Mouse (Mus musculus) myocyte (in vitro differentiated cells): Measurements from ENCODE around the gene Adipor2. TPM values are rescaled to one million over a fixed set of nuclear protein-coding genes. Genes with fewer than 3 reads are reported as not detected.

Source experiments
- H3K27me3 ChIP-seq: one replicate; pipeline ENCODE4 v1.6.1; 2011; ENCODE audit not compliant: control insufficient read depth, insufficient read depth, insufficient read length
- H3K36me3 ChIP-seq: one replicate; pipeline ENCODE4 v1.6.1; 2011; ENCODE audit not compliant: control insufficient read depth, insufficient read depth
- H3K4me2 ChIP-seq: one replicate; pipeline ENCODE4 v1.6.1; 2011; ENCODE audit warnings: low read depth, control low read depth
- H3K4me3 ChIP-seq: one replicate; pipeline ENCODE4 v1.5.1; 2011; ENCODE audit warnings: mild to moderate bottlenecking, control low read depth, moderate library complexity
- H3K79me2 ChIP-seq: one replicate; pipeline ENCODE4 v1.6.1; 2011; ENCODE audit not compliant: control insufficient read depth, insufficient read depth
- H3ac ChIP-seq: one replicate; pipeline ENCODE4 v1.6.1; 2011; ENCODE audit not compliant: control insufficient read depth, insufficient read length
- CEBPB ChIP-seq: IDR thresholded peaks from 2 replicates; pipeline ENCODE4 v1.6.1; 2011; ENCODE audit warnings: mild to moderate bottlenecking, moderate library complexity; ENCODE audit not compliant: poor library complexity, insufficient read depth, severe bottlenecking
- E2F4 ChIP-seq: IDR thresholded peaks from one replicate; pipeline ENCODE4 v1.6.1; 2011; ENCODE audit warnings: mild to moderate bottlenecking, control low read depth, moderate library complexity; ENCODE audit not compliant: insufficient read depth
- MAX ChIP-seq: IDR thresholded peaks from one replicate; pipeline ENCODE4 v1.6.1; 2011; ENCODE audit warnings: low read depth, mild to moderate bottlenecking, control low read depth
- MYOD1 ChIP-seq, 3 experiments: IDR thresholded peaks; one replicate each; pipeline ENCODE4 v1.6.1; 2011; ENCODE audit warnings: control low read depth in 2 of 3, low read depth in 2 of 3, mild to moderate bottlenecking in 2 of 3, moderate library complexity in 1 of 3; ENCODE audit not compliant: insufficient read length in 2 of 3, control insufficient read depth in 1 of 3
- MYOG ChIP-seq, 3 experiments: IDR thresholded peaks; one replicate each; pipeline ENCODE4 v1.6.1; 2011; ENCODE audit warnings: control low read depth in 2 of 3, low read depth in 2 of 3, mild to moderate bottlenecking in 2 of 3; ENCODE audit not compliant: insufficient read length in 2 of 3, control insufficient read depth in 1 of 3, insufficient read depth in 1 of 3
- POLR2A ChIP-seq: IDR thresholded peaks from one replicate; pipeline ENCODE4 v1.6.1; 2011; ENCODE audit warnings: low read depth, mild to moderate bottlenecking, control low read depth, moderate library complexity; ENCODE audit not compliant: insufficient read length
- POLR2AphosphoS2 ChIP-seq: IDR thresholded peaks from one replicate; pipeline ENCODE4 v1.6.1; 2011; ENCODE audit warnings: low read depth, control low read depth; ENCODE audit not compliant: insufficient read length
- REST ChIP-seq: IDR thresholded peaks from one replicate; pipeline ENCODE4 v1.6.1; 2011; ENCODE audit warnings: mild to moderate bottlenecking, control low read depth, moderate library complexity; ENCODE audit not compliant: insufficient read depth, insufficient read length
- SRF ChIP-seq: IDR thresholded peaks from one replicate; pipeline ENCODE4 v1.6.1; 2011; ENCODE audit warnings: low read depth; ENCODE audit not compliant: control insufficient read depth, insufficient read length
- TCF12 ChIP-seq: IDR thresholded peaks from one replicate; pipeline ENCODE4 v1.6.1; 2011; ENCODE audit warnings: mild to moderate bottlenecking, control low read depth; ENCODE audit not compliant: poor library complexity, insufficient read depth, severe bottlenecking
- TCF3 ChIP-seq: IDR thresholded peaks from one replicate; pipeline ENCODE4 v1.6.1; 2011; ENCODE audit warnings: low read depth, control low read depth; ENCODE audit not compliant: insufficient read length
- USF1 ChIP-seq: IDR thresholded peaks from one replicate; pipeline ENCODE4 v1.6.1; 2011; ENCODE audit warnings: low read depth, mild to moderate bottlenecking, control low read depth, moderate library complexity
- polyA plus RNA-seq: library from polyadenylated mRNA; unstranded; fragments of >200 nt; fragmentation: generic; extraction: Trizol; gene quantifications from one replicate; pipeline ENCODE4 v1.2.1, GENCODE M21; 2012; ENCODE audit warnings: missing spikeins

Gene Adipor2
- polyA plus RNA-seq, 1 experiment, result 47.9 TPM

DNA sequence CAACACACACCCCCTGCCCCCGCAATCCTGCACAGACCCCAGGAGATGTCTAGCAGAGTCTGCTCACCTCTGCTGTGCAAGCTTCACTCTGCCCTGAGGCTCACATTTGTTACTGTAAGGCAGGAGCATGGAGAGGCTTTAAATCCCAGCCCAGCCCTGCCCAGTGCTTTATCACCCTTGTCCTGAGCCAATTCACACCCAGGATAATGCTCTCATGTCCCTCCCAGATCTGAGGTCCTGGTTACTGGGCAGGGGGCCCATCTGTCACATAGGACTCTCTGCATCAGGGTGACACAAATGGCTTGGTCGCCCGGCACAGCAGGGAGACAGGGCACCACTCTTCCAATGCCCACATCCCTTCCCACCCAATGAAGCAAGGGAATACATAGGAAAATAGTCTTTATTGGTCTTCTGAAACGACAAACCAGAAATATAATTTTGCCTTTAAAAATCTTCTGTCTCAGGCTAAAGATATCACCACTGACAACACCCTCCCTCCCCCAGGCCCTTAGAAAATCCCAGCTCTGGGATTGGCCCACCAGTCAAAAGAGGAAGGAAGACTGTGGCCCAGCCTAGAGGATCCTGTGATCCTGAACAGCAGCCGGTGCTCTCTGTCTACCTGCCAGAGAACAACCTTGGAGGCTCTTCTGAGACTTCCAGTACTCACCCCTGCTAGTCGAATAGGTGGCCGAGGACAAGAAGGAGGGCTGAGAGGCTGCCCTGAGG lies 102.6 kb downstream of the Adipor2 start:
- Histone ChIP-seq H3ac (no peak overlapping the region), H3K36me3 (no peaks in the 10 kb centered on the region), H3K27me3 (peaks cover 60% of the 10 kb centered on the region), H3K79me2 (no peaks in the 10 kb centered on the region), H3K4me2 (no peak overlapping the region), H3K4me3 (no peak overlapping the region)
- no peak for TF ChIP-seq POLR2AphosphoS2
- TF ChIP-seq MYOG (IDR thresholded peaks at IDR 0.05; ENCODE audit: control insufficient read depth in 1 of 3, insufficient read depth in 1 of 3, insufficient read length in 2 of 3, low read depth in 2 of 3), result no peak
- TF ChIP-seq E2F4, result no peak
- no peak for TF ChIP-seq REST
- TF ChIP-seq USF1, result no peak
- TF ChIP-seq POLR2A, result no peak
- no peak for TF ChIP-seq MYOD1 (IDR thresholded peaks at IDR 0.05; ENCODE audit: control insufficient read depth in 1 of 3, insufficient read length in 2 of 3, low read depth in 2 of 3)
- TF ChIP-seq SRF, result no peak
- no peak for TF ChIP-seq MAX
- no peak for TF ChIP-seq TCF12
- TF ChIP-seq CEBPB, result no peak
- no peak for TF ChIP-seq TCF3

DNA sequence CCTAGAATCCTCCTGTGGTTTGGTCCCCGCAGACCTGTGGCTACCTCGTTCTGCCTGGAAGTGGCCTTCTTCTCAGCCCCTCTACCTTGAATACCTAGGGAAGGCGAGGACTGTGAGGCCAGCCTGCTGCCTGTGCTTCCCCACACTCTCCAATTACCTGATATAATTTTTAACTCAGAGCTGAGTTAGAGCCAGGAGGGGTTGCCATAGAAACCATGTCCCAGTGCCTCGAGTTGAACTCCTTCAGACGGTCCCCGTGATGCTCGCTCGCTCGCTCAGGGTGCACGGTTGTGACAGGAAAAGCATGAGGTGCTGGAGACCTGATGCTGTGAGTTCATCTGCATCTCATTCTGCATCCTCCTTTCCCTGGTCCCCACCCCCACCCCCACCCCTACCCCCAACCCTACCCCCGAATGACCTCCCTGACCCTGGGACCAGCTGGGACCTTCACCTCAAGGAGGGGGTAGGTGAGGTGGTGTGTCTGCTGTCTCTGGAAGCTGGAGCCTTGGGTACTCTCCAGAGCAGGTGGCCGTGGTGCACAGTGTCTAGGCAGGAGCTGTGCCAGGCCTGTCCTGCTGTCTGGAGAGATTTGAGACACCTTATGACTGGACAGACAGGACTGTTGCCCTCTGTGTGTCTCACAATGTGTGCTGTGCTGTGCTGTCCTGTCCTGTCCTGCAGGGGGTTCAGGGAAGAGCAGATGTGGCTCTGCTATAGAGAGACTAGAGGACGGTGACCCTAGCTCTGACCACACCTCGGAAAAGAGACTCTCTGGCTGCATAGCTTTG lies 103.7 kb downstream of the Adipor2 start:
- peaks cover 68% of the 10 kb centered on the region for H3K27me3 ChIP-seq

GRCm38 (mm10) chr6:119313096-119313495 lies 104.4 kb downstream of the Adipor2 start:
- TF ChIP-seq POLR2AphosphoS2 (no peak), TCF3 (no peak), SRF (no peak), REST (no peak), MAX (no peak), CEBPB (no peak), MYOD1 (IDR thresholded peaks at IDR 0.05; ENCODE audit: control insufficient read depth in 1 of 3, insufficient read length in 2 of 3, low read depth in 2 of 3) (no peak), E2F4 (no peak), USF1 (no peak), MYOG (IDR thresholded peaks at IDR 0.05; ENCODE audit: control insufficient read depth in 1 of 3, insufficient read depth in 1 of 3, insufficient read length in 2 of 3, low read depth in 2 of 3) (no peak), TCF12 (no peak), POLR2A (no peak)
- Histone ChIP-seq H3K79me2 (no peaks in the 10 kb centered on the region), H3K4me2 (no peak overlapping the region), H3K36me3 (no peaks in the 10 kb centered on the region), H3ac (no peak overlapping the region), H3K27me3 (peaks cover 73% of the 10 kb centered on the region), H3K4me3 (no peak overlapping the region)

More for the DNA sequence above, 103.7 kb downstream of the Adipor2 start:
- no peaks in the 10 kb centered on the region for H3K79me2 ChIP-seq
- no peak overlapping the region for H3K4me2 ChIP-seq
- H3K4me3 ChIP-seq, result no peak overlapping the region
- no peak for TF ChIP-seq CEBPB
- no peak for TF ChIP-seq USF1
- no peak for TF ChIP-seq REST
- no peak for TF ChIP-seq MAX
- no peak for TF ChIP-seq SRF
- TF ChIP-seq MYOD1 (IDR thresholded peaks at IDR 0.05; ENCODE audit: control insufficient read depth in 1 of 3, insufficient read length in 2 of 3, low read depth in 2 of 3), result no peak
- no peak for TF ChIP-seq TCF3
- TF ChIP-seq POLR2A, result no peak
- no peak for TF ChIP-seq POLR2AphosphoS2
- TF ChIP-seq TCF12, result no peak
- TF ChIP-seq MYOG (IDR thresholded peaks at IDR 0.05; ENCODE audit: control insufficient read depth in 1 of 3, insufficient read depth in 1 of 3, insufficient read length in 2 of 3, low read depth in 2 of 3), result no peak
- no peak for TF ChIP-seq E2F4
- H3ac ChIP-seq, result no peak overlapping the region
- H3K36me3 ChIP-seq, result no peaks in the 10 kb centered on the region

DNA sequence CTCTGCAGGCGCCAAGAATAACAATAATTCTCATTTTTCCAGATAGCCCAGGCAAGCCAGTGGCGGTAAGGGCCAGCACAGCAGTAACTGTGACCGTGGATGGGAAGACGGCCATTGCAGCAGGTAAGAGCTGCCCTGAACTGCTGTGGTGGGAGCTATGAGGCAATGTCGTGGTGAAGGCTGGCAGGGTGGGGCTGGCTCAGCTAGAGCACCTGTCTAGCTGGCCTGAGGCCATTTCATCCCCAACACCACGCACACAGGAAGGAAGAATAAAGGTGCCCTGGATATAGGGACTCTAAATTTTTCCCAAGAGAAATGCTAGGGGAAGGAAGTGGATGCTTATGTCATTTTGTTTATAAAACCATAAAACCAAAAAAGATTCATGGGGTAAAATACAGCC lies 105.1 kb downstream of the Adipor2 start:
- Histone ChIP-seq H3K4me3 (no peak overlapping the region), H3K4me2 (no peak overlapping the region), H3K36me3 (no peaks in the 10 kb centered on the region), H3ac (no peak overlapping the region), H3K27me3 (peaks cover 72% of the 10 kb centered on the region), H3K79me2 (no peaks in the 10 kb centered on the region)
- no peak for TF ChIP-seq REST
- TF ChIP-seq TCF12, result no peak
- TF ChIP-seq E2F4, result no peak
- TF ChIP-seq MYOG (IDR thresholded peaks at IDR 0.05; ENCODE audit: control insufficient read depth in 1 of 3, insufficient read depth in 1 of 3, insufficient read length in 2 of 3, low read depth in 2 of 3), result no peak
- TF ChIP-seq USF1, result no peak
- TF ChIP-seq SRF, result no peak
